Mouse (Mus musculus) ES-Bruce4 (cell line): ENCODE data around the gene Hist1h2bl.
"Not testable (repeated sequence)": the region's sequence is repeated elsewhere in the genome, so short reads cannot be mapped to it uniquely, and the experiment has no call there.

Experiments used
- CTCF ChIP-seq: IDR thresholded peaks from one replicate; pipeline ENCODE4 v1.8.1; 2011; ENCODE audit warnings: low read depth, low read length
- EP300 ChIP-seq: IDR thresholded peaks from 2 replicates; pipeline ENCODE4 v1.6.1; 2011; ENCODE audit warnings: low read depth, low read length; ENCODE audit not compliant: insufficient read depth
- POLR2A ChIP-seq: IDR thresholded peaks from one replicate; pipeline ENCODE4 v1.8.1; 2011; ENCODE audit warnings: low read length; ENCODE audit not compliant: insufficient read depth

DNA sequence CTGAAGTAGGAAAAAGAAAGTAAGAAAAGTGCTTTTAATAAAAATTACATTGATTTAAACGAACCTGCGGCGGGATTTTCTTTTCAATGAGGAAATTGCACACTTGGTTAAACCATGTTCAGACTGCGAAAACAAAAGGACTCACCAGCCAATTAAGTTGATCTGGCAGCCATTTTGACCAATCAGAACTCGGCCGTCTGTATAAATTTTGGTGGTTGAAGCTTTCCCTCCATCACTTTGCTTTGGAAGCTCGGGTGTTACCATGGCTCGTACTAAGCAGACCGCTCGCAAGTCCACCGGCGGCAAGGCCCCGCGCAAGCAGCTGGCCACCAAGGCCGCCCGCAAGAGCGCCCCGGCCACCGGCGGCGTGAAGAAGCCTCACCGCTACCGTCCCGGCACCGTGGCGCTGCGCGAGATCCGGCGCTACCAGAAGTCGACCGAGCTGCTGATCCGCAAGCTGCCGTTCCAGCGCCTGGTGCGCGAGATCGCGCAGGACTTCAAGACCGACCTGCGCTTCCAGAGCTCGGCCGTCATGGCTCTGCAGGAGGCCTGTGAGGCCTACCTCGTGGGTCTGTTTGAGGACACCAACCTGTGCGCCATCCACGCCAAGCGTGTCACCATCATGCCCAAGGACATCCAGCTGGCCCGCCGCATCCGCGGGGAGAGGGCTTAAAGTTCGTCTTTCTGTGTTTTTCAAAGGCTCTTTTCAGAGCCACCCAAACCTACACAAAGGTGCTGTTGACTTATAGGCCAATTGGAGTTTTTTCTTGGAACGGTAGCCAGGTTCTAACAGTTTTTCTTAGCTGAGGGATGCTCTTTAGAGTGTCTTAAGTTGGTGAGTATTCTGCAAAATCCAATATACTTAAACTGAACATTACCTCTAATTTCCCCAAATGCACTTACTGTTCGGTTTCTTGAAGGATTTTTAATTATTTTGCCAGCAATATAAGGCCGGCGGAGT, 1.7 kb upstream of the Hist1h2bl start, which contains the start of gene Hist1h3h:
- not testable (repeated sequence) for TF ChIP-seq CTCF
- TF ChIP-seq EP300, result 0 out of 2 replicates have a peak, but pooled peaks have one; percentile 10
- peak; percentile 89 for TF ChIP-seq POLR2A
